Mouse (Mus musculus) adrenal gland (tissue): Measurements from ENCODE around the gene Ano5.

Experiments used
- intact Hi-C: fragments of 180-260 bp; cut with DNase I; formaldehyde crosslinking; loops from one replicate; pipeline ENCODE4 v1.15.1; 2025

The Ano5 gene

GRCm38 (mm10) chr7:51628349-51628748 lies 117.5 kb downstream of the Ano5 start:
- intact Hi-C loops, result no loop called here

- intact Hi-C loops, result no loop called here
Measured at GRCm38 (mm10) chr7:51629206-51629605, 118.4 kb downstream of the Ano5 start.

GRCm38 (mm10) chr7:51631171-51631570 lies 120.3 kb downstream of the Ano5 start:
- intact Hi-C loops, result no loop called here

DNA sequence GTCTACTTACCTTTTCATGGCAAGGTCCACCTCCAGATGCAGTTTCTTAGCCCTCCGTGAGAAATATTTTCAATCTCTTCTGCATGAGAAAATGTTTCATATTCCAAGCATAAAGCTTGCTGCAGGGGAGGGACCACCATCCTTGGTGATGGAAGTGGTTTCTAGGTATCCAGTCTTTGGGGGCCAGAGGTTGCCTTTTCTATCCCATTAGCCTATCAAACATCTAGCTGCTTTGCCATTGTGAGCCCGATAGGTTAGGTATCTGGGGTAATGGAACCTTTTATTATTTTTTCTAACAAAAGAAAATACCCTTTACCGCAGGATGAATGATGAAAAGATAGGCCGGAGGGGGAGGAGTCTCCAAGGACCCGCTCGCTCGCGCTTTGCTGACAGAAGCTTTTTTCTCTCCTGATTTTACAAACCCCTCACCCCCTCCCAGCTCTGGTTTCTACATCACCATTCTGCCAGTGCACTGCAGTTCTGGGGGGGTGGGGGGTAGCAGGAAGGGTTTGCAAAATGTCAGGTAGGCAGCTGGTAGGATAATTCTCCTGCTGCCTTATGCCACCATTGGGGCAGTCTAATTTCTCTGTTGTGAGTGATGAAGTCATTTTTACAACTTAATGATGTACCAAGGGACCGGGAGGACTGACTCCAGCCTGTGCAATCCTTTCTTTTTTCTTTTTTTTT lies 121.9 kb downstream of the Ano5 start:
- intact Hi-C loops, result no loop called here

- intact Hi-C loops, result no loop called here
Measured at GRCm38 (mm10) chr7:51633230-51633844, 122.5 kb downstream of the Ano5 start.
